Mouse (Mus musculus) heart, embryonic 12.5 days (tissue): Measurements from ENCODE around the gene Trp53i11. TPM values are rescaled to one million over a fixed set of nuclear protein-coding genes. Genes with fewer than 3 reads are reported as not detected.

Experiments
- ATAC-seq: fragments of 200-750 bp; cut with Nextera tagmentation; 2 replicates; pipeline ENCODE4 v1.8.0; 2017; ENCODE audit warnings: moderate TSS enrichment, moderate library complexity; ENCODE audit not compliant: insufficient number of reproducible peaks, low FRiP score
- H3K27ac ChIP-seq: fragments of 300-500 bp; sonication (generic); 2 replicates; pipeline ENCODE4 v1.5.1; 2016; ENCODE audit warnings: mild to moderate bottlenecking, moderate library complexity; ENCODE audit not compliant: poor library complexity, severe bottlenecking
- H3K27me3 ChIP-seq: fragments of 300-500 bp; sonication (generic); replicated peaks from 2 replicates; pipeline ENCODE4 v1.6.1; 2016; ENCODE audit warnings: mild to moderate bottlenecking, moderate library complexity
- H3K36me3 ChIP-seq: fragments of 300-500 bp; sonication (generic); 2 replicates; pipeline ENCODE4 v1.6.1; 2016; ENCODE audit warnings: mild to moderate bottlenecking, moderate library complexity
- H3K4me1 ChIP-seq: fragments of 300-500 bp; sonication (generic); replicated peaks from 2 replicates; pipeline ENCODE4 v1.6.1; 2016; ENCODE audit warnings: mild to moderate bottlenecking
- H3K4me2 ChIP-seq: fragments of 300-500 bp; sonication (generic); 2 replicates; pipeline ENCODE4 v1.6.1; 2016; ENCODE audit warnings: mild to moderate bottlenecking, moderate library complexity
- H3K4me3 ChIP-seq: fragments of 300-500 bp; sonication (generic); 2 replicates; pipeline ENCODE4 v1.5.1; 2016; ENCODE audit warnings: mild to moderate bottlenecking
- H3K9ac ChIP-seq: fragments of 300-500 bp; sonication (generic); 2 replicates; pipeline ENCODE4 v1.6.1; 2016; ENCODE audit warnings: mild to moderate bottlenecking, moderate library complexity
- H3K9me3 ChIP-seq: fragments of 300-500 bp; sonication (generic); replicated peaks from 2 replicates; pipeline ENCODE4 v1.6.1; 2016; ENCODE audit warnings: mild to moderate bottlenecking, moderate library complexity
- WGBS: fragments of 180-500 bp; shearing (Covaris S2); methylation state at CpG from one replicate; pipeline ENCODE4 v1.1.7; 2016; 5-methylcytosine and 5-hydroxymethylcytosine counted together
- polyA plus RNA-seq: library from polyadenylated mRNA; unstranded; fragments of >200 nt; fragmentation: Nextera tagmentation; extraction: Ambion mirVana; gene quantifications from 2 replicates; pipeline ENCODE4 v1.2.1, GENCODE M21; 2016

Gene Trp53i11
- polyA plus RNA-seq, 1 experiment from 2014 or later: 25.2 TPM

DNA sequence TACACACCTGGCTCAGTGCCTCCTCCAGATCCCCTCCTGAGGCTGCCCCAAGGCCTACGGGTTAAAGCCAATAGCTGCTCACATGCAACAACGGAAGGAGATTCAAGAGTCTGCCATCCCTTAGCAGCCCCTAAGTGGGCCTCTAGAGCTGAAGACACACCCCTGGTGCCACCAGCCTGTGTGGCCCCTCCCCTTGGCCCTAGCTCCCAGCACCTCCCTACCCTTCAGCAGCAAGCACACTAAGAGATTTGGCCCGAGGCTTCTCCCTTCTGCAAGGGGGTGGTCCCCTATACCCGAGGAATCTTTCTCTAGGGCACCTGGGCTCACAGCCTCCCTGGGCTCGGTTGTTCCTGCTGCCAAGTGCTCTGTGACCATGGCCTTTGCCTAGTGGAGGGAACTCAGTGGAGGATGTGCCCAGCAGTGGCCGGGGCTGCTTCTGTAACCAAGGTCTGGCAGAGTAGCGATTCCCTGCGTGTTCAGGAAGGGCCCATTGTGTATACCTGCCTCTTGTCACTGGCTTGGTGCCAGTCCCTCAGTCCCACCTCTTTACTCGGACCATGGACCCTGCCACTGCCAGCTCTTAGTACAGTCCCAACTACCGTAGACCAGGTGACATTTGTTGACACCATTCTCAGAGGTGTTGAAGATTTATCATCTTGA lies 13.5 kb downstream of the Trp53i11 start:
- H3K4me2 ChIP-seq: no peak overlapping the region
- no peaks in the 10 kb centered on the region for H3K27me3 ChIP-seq
- no peaks in the 10 kb centered on the region for H3K9me3 ChIP-seq
- ATAC-seq: 0 out of 2 replicates have a peak, but pooled peaks have one; percentile 5
- no peak overlapping the region for H3K27ac ChIP-seq
- 50% methylated on average over 10 of the region's 10 CpGs for WGBS
- H3K9ac ChIP-seq: peak overlapping the region; percentile 13; the same call in 1 of the 2 replicates
- H3K36me3 ChIP-seq: peaks cover 32% of the 10 kb centered on the region
- H3K4me1 ChIP-seq: peaks cover 19% of the 10 kb centered on the region
- no peak overlapping the region for H3K4me3 ChIP-seq

DNA sequence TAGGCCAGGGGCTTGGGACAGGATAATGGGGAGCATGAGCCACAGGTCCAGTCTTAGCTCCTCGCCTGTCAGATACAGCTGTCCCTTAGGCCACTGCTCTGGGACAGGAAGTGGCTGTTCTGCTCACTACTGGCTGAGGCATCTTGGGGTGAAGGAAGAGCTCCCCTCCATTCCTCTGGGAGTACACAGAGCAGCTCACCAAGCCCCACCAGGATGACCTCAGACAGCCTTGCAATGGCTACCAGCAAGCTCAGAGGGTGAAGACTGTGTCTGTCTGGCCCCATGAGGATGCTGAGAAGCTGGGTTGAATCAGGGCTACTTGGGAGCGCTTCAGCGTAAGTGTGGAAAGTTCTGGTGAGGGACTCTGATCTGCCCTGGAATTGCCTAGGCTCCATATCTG lies 14.6 kb downstream of the Trp53i11 start:
- ATAC-seq: no peak
- no peak overlapping the region for H3K4me3 ChIP-seq

DNA sequence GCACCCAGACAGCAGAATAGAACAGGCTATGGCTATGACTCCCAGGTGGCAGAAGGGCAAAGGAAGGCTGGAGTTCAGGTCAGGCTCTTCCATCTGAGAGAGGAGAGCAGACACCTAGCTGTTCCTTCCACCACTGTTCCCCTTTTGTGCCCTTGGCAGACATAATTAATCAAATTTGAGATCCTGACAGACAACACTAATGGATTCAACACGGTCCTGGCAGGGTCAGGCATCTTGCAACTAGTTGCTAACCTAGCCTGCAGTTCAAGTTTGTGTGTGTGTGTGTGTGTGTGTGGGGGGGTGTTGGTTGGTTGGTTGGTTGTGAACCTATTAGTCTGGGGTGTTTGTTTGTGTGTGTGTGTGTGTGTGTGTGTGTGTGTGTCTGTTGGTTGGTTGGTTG lies 15.4 kb downstream of the Trp53i11 start:
- H3K4me1 ChIP-seq: peaks cover 19% of the 10 kb centered on the region
- H3K9ac ChIP-seq: no peak overlapping the region
- no peaks in the 10 kb centered on the region for H3K27me3 ChIP-seq
- no peak overlapping the region for H3K4me3 ChIP-seq
- H3K36me3 ChIP-seq: peaks cover 48% of the 10 kb centered on the region
- H3K9me3 ChIP-seq: no peaks in the 10 kb centered on the region
- no peak for ATAC-seq
- H3K27ac ChIP-seq: no peak overlapping the region
- 66% methylated on average over 1 of the region's 1 CpGs for WGBS
- no peak overlapping the region for H3K4me2 ChIP-seq

More for the DNA sequence above, 14.6 kb downstream of the Trp53i11 start:
- H3K9me3 ChIP-seq: no peaks in the 10 kb centered on the region
- H3K36me3 ChIP-seq: peaks cover 40% of the 10 kb centered on the region
- H3K9ac ChIP-seq: no peak overlapping the region
- H3K4me2 ChIP-seq: no peak overlapping the region
- peaks cover 19% of the 10 kb centered on the region for H3K4me1 ChIP-seq
- H3K27me3 ChIP-seq: no peaks in the 10 kb centered on the region
- no peak overlapping the region for H3K27ac ChIP-seq
- WGBS: 89% methylated on average over 3 of the region's 3 CpGs

DNA sequence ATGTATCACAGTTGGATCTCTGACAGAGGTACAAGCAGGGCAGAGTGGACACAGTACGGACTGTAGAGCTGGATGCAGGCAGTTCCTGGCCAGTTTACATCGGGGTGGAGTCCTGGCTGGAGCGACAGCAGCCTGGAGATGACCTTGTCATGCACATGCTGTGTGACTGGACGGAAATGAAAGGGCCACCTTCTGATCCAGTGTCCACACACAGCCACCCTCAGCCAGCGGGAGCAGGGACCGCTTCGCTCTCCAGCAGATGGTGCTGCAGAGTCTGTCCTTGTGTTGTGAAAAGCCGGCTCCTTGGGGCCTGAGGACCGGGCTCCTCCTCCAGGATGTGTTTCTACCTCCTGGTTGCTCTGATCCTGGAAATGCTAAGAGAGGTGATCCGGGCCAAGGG lies 16.3 kb downstream of the Trp53i11 start:
- Histone ChIP-seq H3K27ac (no peak overlapping the region), H3K9ac (no peak overlapping the region), H3K36me3 (peaks cover 57% of the 10 kb centered on the region), H3K9me3 (no peaks in the 10 kb centered on the region), H3K27me3 (no peaks in the 10 kb centered on the region), H3K4me3 (no peak overlapping the region), H3K4me2 (no peak overlapping the region), H3K4me1 (peaks cover 19% of the 10 kb centered on the region)
- 0 out of 2 replicates have a peak, but pooled peaks have one; percentile 6 for ATAC-seq
- 25% methylated on average over 10 of the region's 10 CpGs for whole genome bisulfite sequencing

DNA sequence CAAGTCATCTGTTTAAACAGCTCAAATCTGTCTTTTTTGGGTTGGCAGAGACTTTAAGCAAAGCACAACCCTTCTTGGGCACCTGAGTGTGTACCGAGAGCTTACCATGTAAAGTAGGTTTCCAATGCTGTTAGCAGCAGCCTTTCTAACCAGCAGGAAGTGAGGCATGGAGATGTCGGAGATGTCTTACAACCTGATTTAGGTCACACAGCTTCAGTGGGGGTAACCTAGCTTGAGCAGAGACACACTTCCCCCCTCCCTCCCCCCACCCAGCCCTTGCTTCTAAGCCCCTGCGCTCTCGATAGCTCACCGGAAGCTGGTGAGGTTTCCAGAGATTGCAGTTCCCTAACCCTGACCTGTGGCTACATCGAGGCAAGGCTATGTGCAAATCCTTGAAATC lies 17.2 kb downstream of the Trp53i11 start:
- Histone ChIP-seq H3K4me2 (no peak overlapping the region), H3K9ac (no peak overlapping the region), H3K36me3 (peaks cover 65% of the 10 kb centered on the region), H3K9me3 (no peaks in the 10 kb centered on the region), H3K27ac (no peak overlapping the region), H3K4me3 (no peak overlapping the region), H3K4me1 (peaks cover 13% of the 10 kb centered on the region), H3K27me3 (no peaks in the 10 kb centered on the region)
- 69% methylated on average over 6 of the region's 6 CpGs for WGBS
- no peak for ATAC-seq

DNA sequence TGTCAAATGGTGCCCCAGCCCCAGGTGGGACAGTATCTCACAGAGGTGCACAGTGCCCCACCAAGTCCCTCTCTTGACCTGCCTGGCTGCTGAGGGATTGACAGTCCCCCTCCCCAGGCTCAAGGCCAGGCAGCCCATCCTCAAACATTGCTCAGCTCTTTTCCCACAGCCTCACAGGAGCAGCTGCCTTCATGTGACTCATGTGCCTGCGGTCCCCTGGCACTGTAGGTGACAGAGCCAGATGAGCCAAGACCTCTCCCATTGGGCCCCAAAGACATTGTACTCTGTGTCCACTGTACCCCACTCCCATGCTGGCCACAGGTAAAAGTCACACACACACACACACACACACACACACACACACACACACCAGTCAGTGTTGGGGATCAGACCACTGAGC lies 18.8 kb downstream of the Trp53i11 start:
- WGBS: 80% methylated on average over 1 of the region's 1 CpGs
- Histone ChIP-seq H3K27ac (no peak overlapping the region), H3K4me1 (no peaks in the 10 kb centered on the region), H3K9ac (no peak overlapping the region), H3K4me2 (no peak overlapping the region), H3K4me3 (no peak overlapping the region), H3K9me3 (no peaks in the 10 kb centered on the region), H3K27me3 (no peaks in the 10 kb centered on the region), H3K36me3 (peaks cover 80% of the 10 kb centered on the region)
- ATAC-seq: no peak

DNA sequence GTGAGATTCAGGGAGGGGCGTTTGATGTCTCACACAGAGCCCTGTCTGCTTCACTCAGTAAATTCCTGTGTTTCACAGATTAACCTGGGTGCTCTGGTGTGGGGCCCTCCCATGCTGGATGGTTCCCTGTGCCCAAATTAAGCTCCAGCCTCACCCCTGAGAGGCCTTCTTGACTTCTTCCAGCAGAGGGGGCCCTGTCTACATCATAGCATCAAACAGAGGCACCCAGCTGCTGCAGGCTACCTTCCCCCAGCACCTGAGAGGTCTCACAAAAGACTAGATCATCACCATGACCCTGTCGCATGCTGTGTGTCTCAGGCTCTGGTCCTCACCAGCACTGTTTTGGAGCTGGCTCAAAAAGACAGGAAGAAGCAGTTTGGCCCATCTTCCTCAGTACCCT lies 25.0 kb downstream of the Trp53i11 start:
- Histone ChIP-seq H3K9ac (no peak overlapping the region), H3K27ac (no peak overlapping the region), H3K27me3 (no peaks in the 10 kb centered on the region), H3K4me1 (peaks cover 17% of the 10 kb centered on the region), H3K4me3 (no peak overlapping the region), H3K9me3 (no peaks in the 10 kb centered on the region), H3K36me3 (peaks cover 56% of the 10 kb centered on the region), H3K4me2 (no peak overlapping the region)
- WGBS: 77% methylated on average over 2 of the region's 2 CpGs
- ATAC-seq: no peak

DNA sequence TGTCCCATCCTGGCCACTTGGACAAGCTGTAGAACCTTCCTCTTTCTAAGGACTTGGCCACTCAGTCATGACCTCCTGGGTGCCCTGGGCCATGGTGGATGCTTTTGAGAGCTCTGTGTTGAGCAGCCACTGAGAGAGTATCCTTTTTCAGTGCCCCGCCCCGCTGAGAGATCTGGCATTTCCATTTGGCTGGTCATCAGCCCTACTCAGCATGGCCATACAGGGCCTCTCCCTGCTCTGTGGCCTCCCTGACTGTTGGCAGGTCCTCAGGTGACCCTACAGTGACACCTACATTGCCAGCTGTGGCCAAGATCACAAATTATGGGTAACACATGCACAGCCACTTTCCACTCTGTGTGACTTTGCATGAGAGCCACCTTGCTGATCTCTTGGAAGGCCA lies 25.5 kb downstream of the Trp53i11 start:
- H3K9ac ChIP-seq: no peak overlapping the region
- whole genome bisulfite sequencing: 91% methylated on average over 2 of the region's 2 CpGs
- H3K27ac ChIP-seq: no peak overlapping the region
- H3K9me3 ChIP-seq: no peaks in the 10 kb centered on the region
- no peaks in the 10 kb centered on the region for H3K27me3 ChIP-seq
- no peak overlapping the region for H3K4me2 ChIP-seq
- peaks cover 52% of the 10 kb centered on the region for H3K36me3 ChIP-seq
- H3K4me1 ChIP-seq: peaks cover 22% of the 10 kb centered on the region
- ATAC-seq: no peak
- no peak overlapping the region for H3K4me3 ChIP-seq

DNA sequence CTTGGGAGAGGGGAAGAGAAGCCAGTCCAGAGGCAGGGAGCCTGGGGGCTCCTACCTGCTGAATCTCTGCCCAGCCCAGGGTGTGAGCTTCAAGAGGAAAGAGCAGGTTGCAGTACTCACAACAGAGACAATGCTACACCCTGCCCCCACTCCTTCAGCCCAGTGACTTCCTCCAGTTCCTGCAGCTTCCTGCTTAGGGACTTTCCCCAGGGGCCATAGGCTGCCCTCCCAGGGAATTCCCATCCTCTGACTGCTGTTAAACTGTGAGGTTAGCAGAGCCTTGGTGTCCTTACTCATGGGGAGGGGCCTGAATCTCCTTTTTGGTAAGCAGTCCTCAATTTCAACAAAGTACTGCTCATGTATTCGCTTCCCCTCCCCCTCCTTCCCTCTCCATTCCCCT lies 26.8 kb downstream of the Trp53i11 start:
- Histone ChIP-seq H3K4me2 (no peak overlapping the region), H3K9me3 (no peaks in the 10 kb centered on the region), H3K9ac (no peak overlapping the region), H3K36me3 (peaks cover 43% of the 10 kb centered on the region), H3K27ac (no peak overlapping the region), H3K4me1 (peaks cover 34% of the 10 kb centered on the region), H3K27me3 (no peaks in the 10 kb centered on the region), H3K4me3 (no peak overlapping the region)
- no peak for ATAC-seq
- 81% methylated on average over 1 of the region's 1 CpGs for WGBS

DNA sequence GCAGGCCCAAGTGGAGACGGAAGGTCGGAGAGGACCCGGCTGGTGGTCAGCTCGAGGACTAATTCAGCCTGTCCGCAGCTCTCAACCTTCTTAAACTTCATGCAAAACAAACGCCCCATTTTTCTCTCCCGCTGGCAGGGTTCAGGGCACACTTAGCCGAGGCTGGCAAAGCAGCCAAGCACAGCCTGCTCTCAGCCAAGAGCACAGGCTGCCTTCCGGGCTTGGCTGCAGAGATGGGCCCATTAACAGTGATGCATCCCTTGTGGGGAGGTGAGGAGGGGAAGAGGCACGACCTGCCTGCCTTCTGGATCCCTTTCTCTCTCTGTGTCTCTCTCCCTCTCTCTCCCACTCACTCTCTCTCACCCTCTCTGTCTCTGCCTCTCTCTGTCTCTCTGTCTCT lies 28.4 kb downstream of the Trp53i11 start:
- peaks cover 34% of the 10 kb centered on the region for H3K4me1 ChIP-seq
- no peak overlapping the region for H3K27ac ChIP-seq
- no peak overlapping the region for H3K9ac ChIP-seq
- no peak overlapping the region for H3K4me3 ChIP-seq
- no peak overlapping the region for H3K4me2 ChIP-seq
- WGBS: 72% methylated on average over 10 of the region's 10 CpGs
- ATAC-seq: no peak
- no peaks in the 10 kb centered on the region for H3K27me3 ChIP-seq
- H3K36me3 ChIP-seq: peaks cover 30% of the 10 kb centered on the region
- H3K9me3 ChIP-seq: no peaks in the 10 kb centered on the region

DNA sequence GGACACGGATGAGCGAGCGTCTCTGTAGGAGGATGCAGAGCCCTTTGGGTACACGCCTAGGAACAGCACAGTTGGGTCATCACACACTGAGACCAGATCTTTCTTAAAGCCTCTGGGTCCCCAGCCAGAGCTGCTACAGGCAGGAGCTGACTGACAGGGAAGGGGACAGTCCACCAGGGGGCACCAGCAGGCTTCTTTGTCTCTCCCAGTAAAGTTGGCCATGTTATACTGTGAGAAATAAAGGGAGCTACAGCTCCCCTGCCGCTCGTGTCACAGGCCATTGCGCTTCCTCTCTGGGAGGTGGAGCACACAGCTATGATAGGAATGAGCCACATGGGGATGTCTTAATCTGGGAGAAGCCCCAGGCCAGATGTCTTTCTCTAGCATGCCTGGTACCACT lies 29.7 kb downstream of the Trp53i11 start:
- H3K9me3 ChIP-seq: no peaks in the 10 kb centered on the region
- no peaks in the 10 kb centered on the region for H3K27me3 ChIP-seq
- 21% methylated on average over 7 of the region's 7 CpGs for WGBS
- H3K4me1 ChIP-seq: peaks cover 34% of the 10 kb centered on the region
- H3K4me3 ChIP-seq: no peak overlapping the region
- peaks cover 30% of the 10 kb centered on the region for H3K36me3 ChIP-seq
- H3K27ac ChIP-seq: peak overlapping the region; percentile 42; the same call in 1 of the 2 replicates
- ATAC-seq: 0 out of 2 replicates have a peak, but pooled peaks have one; percentile 39
- no peak overlapping the region for H3K4me2 ChIP-seq
- H3K9ac ChIP-seq: no peak overlapping the region
